Mouse (Mus musculus) liver, embryonic 16.5 days (tissue): ENCODE data around the gene Cox8b. TPM values are rescaled to one million over a fixed set of nuclear protein-coding genes. Genes with fewer than 3 reads are reported as not detected.
"Not testable (repeated sequence)": the region's sequence is repeated elsewhere in the genome, so short reads cannot be mapped to it uniquely, and the experiment has no call there.

Source experiments
- ATAC-seq: fragments of 200-750 bp; cut with Nextera tagmentation; 2 replicates; pipeline ENCODE4 v1.8.0; 2017; ENCODE audit warnings: low read depth, mild to moderate bottlenecking, moderate number of reproducible peaks, moderate library complexity
- H3K27ac ChIP-seq: fragments of 300-500 bp; sonication (generic); 2 replicates; pipeline ENCODE4 v1.5.1; 2014; ENCODE audit warnings: mild to moderate bottlenecking, low read length
- H3K27me3 ChIP-seq: fragments of 300-500 bp; sonication (generic); 2 replicates; pipeline ENCODE4 v1.6.1; 2014; ENCODE audit warnings: low read depth, low read length, mixed read lengths; ENCODE audit not compliant: control insufficient read depth, insufficient read depth
- H3K36me3 ChIP-seq: fragments of 300-500 bp; sonication (generic); 2 replicates; pipeline ENCODE4 v1.6.1; 2014; ENCODE audit warnings: mild to moderate bottlenecking; ENCODE audit not compliant: control insufficient read depth, insufficient read depth
- H3K4me1 ChIP-seq: fragments of 300-500 bp; sonication (generic); 2 replicates; pipeline ENCODE4 v1.6.1; 2014; ENCODE audit warnings: low read depth, low read length, mixed read lengths; ENCODE audit not compliant: control insufficient read depth
- H3K4me2 ChIP-seq: fragments of 300-500 bp; sonication (generic); 2 replicates; pipeline ENCODE4 v1.6.1; 2014; ENCODE audit warnings: low read depth, low read length, mixed read lengths
- H3K4me3 ChIP-seq: fragments of 300-500 bp; sonication (generic); 2 replicates; pipeline ENCODE4 v1.5.1; 2014; ENCODE audit warnings: low read depth, mild to moderate bottlenecking, low read length
- H3K9ac ChIP-seq: fragments of 300-500 bp; sonication (generic); 2 replicates; pipeline ENCODE4 v1.6.1; 2014; ENCODE audit warnings: low read depth, low read length
- H3K9me3 ChIP-seq: fragments of 300-500 bp; sonication (generic); replicated peaks from 2 replicates; pipeline ENCODE4 v1.6.1; 2016; ENCODE audit warnings: low read length; ENCODE audit not compliant: control insufficient read depth
- WGBS: fragments of 180-500 bp; shearing (Covaris S2); extraction: QIAGEN DNeasy Blood & Tissue Kit; methylation state at CpG from one replicate; pipeline ENCODE4 v1.1.7; 2014; ENCODE audit not compliant: insufficient replicate concordance; 5-methylcytosine and 5-hydroxymethylcytosine counted together
- polyA plus RNA-seq: library from polyadenylated mRNA; unstranded; fragments of >200 nt; fragmentation: Nextera tagmentation; extraction: Ambion mirVana; gene quantifications from 2 replicates; pipeline ENCODE4 v1.2.1, GENCODE M21; 2015

The Cox8b gene
- polyA plus RNA-seq, 1 experiment from 2014 or later, result 3.4 TPM

DNA sequence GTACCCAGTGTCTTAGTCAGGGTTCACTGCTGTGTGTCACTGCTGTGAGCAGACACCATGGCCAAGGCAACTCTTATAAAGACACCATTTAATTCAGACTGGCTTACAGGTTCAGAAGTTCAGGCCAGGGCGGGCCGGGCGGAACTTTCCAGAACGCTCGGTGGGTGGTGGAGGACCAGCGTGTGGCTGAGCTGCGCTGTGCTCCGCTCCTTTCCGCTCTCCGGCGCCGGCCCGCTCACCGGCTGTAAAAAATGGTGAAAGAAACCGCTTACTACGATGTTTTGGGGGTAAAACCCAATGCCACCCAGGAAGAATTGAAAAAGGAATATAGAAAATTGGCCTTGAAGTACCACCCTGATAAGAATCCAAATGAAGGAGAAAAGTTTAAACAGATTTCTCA is 9.6 kb downstream of the Cox8b start:
- H3K27ac ChIP-seq, H3K4me3 ChIP-seq, H3K9ac ChIP-seq, H3K9me3 ChIP-seq, ATAC-seq, H3K27me3 ChIP-seq, H3K4me2 ChIP-seq, H3K4me1 ChIP-seq: not testable (repeated sequence)
- peaks cover 32% of the 10 kb centered on the region for H3K36me3 ChIP-seq
- 91% methylated on average over 16 of the region's 16 CpGs for WGBS

DNA sequence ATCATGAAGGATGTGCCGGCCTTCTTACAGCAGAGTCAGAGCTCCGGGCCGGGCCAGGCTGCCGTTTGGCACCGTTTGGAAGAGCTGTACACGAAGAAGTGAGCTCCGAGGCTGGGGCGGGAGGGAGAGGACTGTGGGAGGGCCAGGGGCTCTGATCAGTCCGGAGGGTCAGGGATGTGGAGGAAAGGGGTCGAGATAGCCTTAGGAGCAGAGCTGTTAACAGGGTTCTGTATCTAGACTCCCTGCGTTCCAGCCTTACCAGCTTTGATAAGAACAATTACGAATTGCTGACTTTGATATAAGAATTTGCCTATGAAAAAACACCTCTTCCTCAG is 17.8 kb downstream of the Cox8b start:
- Histone ChIP-seq H3K9ac (peak overlapping the region; percentile 84), H3K36me3 (peaks cover 15% of the 10 kb centered on the region), H3K4me1 (peaks cover 32% of the 10 kb centered on the region), H3K9me3 (no peaks in the 10 kb centered on the region), H3K4me3 (peak overlapping the region; percentile 94), H3K27ac (peak overlapping the region; percentile 78), H3K4me2 (peak overlapping the region; percentile 57), H3K27me3 (no peaks in the 10 kb centered on the region)
- ATAC-seq, result no peak; the same call in 1 of the 2 replicates
- under 1% methylated on average over 12 of the region's 12 CpGs for WGBS

DNA sequence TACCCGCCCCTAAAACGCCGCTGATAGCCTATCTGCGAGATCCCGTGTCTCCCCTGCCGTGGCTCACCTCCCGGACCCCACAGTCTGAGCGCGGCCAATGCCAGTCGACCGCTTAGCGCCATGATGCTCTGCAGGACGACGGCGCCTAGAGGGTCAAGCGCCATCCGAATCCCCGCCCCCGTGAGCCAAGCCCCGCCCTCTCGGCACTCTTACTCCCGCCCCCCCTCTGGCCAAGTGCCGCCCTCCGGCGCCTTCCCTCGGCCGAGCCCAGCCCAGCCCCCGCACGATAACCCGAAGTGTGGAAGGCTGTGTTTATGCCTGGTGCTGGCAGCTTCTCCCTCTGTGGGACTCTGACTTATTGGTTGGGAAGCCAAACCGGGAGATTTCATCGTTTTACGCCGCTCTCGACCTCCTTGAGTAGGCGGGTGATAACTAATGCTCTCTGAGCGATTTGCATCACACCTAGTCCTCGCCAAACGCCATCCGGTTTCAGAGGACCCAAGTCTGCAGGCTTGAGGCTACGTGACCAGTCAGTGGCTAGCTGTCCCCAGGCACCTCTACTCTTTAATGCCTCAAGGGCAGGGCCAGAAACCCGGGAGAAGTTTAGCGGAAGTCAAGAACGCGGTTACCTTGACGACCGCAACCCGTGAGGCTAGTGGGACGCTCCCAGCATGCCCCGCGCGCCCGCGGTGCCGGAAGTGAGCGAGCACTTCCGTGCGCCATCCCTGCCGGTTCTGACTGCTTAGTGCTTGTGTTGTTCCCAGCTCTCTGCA is 18.4 kb downstream of the Cox8b start, which contains the start of the genes Psmd13 and Sirt3:
Psmd13 (plus strand) TSS at position 273 of the 773 bp plus-strand sequence.
Sirt3 (minus strand) TSS at position 614 of the 773 bp plus-strand sequence.
- H3K4me2 ChIP-seq, result peak within 1 kb of the TSS; percentile 87
- peak; percentile 93 for ATAC-seq
- peaks cover 12% of the 10 kb centered on the region; the same call in 1 of the 2 replicates for H3K36me3 ChIP-seq
- H3K27ac ChIP-seq, result peak within 1 kb of the TSS; percentile 83
- H3K9me3 ChIP-seq, result no peaks in the 10 kb centered on the region
- H3K27me3 ChIP-seq, result no peaks in the 10 kb centered on the region
- H3K9ac ChIP-seq, result peak within 1 kb of the TSS; percentile 84
- peak within 1 kb of the TSS; percentile 94 for H3K4me3 ChIP-seq
- WGBS, result under 1% methylated on average over 59 of the region's 59 CpGs
- H3K4me1 ChIP-seq, result peaks cover 32% of the 10 kb centered on the region

DNA sequence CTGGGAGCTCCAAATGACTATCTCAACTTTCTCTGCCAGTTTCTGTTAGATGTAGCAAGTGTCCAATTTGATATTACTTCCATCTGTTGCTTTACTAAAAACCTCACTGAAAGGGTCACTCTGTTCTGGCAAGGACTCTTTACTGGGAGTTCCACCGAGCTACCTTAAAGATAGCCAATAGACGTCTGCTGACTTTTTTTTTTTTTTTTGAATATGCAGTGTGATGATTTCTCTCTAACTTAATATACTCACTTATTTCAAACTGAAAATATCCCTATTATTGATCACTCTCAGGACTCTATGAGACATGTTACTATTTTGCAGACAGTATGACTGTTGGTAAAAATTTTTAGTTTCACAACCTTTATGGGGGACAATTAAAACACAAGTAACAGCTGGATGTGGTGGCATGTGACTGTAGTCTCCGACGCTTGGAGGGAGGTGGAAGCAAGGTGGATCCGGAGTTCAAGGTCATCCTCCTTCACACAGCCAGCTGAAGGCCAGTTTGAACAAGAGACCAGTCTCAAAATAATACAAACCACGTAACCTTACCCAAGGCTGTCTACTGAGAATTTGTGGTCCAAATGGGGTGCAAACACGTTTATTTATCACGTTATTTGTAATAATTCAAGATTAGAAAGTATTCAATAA is 19.3 kb downstream of the Cox8b start:
- no peak for ATAC-seq
- Histone ChIP-seq H3K4me3 (peak overlapping the region; percentile 94), H3K27ac (peak overlapping the region; percentile 83), H3K9me3 (no peaks in the 10 kb centered on the region), H3K4me1 (peaks cover 32% of the 10 kb centered on the region), H3K4me2 (peak overlapping the region; percentile 87), H3K36me3 (peaks cover 10% of the 10 kb centered on the region), H3K27me3 (no peaks in the 10 kb centered on the region), H3K9ac (peak overlapping the region; percentile 84)
- 3% methylated on average over 8 of the region's 8 CpGs for WGBS

- Histone ChIP-seq H3K4me1 (peaks cover 32% of the 10 kb centered on the region), H3K36me3 (peaks cover 12% of the 10 kb centered on the region), H3K9ac (peak overlapping the region; percentile 26; the same call in 1 of the 2 replicates), H3K9me3 (no peaks in the 10 kb centered on the region), H3K27ac (peak overlapping the region; percentile 83), H3K4me2 (peak overlapping the region; percentile 87), H3K27me3 (no peaks in the 10 kb centered on the region), H3K4me3 (peak overlapping the region; percentile 94)
- 35% methylated on average over 3 of the region's 3 CpGs for WGBS
- no peak for ATAC-seq
Measured at GRCm38 (mm10) chr7:140880419-140880818, 19.8 kb downstream of the Cox8b start.

DNA sequence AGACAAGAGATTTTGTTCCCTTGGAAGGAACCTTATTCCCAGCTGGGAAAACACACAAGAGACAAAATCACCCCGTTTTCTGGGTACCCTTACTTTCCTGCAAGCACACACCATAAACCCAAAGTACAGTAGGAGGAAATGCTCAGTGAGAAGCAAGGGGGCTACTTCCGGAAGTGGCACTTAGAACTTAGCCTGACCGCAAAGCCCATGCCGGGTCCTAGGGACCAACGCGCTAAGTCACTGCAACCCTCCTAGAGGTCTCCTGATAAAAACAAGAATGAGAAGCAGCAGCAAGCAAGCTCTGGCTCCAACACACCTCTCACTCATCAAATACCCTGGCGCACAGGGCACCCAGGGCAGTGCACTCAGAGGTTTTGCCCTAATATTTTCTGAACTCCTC is 20.9 kb downstream of the Cox8b start:
- Histone ChIP-seq H3K4me2 (peak overlapping the region; percentile 87), H3K36me3 (peaks cover 14% of the 10 kb centered on the region), H3K27ac (peak overlapping the region; percentile 53; the same call in 1 of the 2 replicates), H3K4me3 (peak overlapping the region; percentile 21; the same call in 1 of the 2 replicates), H3K27me3 (no peaks in the 10 kb centered on the region), H3K9ac (peak overlapping the region; percentile 28; the same call in 1 of the 2 replicates), H3K4me1 (peaks cover 32% of the 10 kb centered on the region), H3K9me3 (no peaks in the 10 kb centered on the region)
- 18% methylated on average over 7 of the region's 7 CpGs for WGBS
- ATAC-seq, result no peak

DNA sequence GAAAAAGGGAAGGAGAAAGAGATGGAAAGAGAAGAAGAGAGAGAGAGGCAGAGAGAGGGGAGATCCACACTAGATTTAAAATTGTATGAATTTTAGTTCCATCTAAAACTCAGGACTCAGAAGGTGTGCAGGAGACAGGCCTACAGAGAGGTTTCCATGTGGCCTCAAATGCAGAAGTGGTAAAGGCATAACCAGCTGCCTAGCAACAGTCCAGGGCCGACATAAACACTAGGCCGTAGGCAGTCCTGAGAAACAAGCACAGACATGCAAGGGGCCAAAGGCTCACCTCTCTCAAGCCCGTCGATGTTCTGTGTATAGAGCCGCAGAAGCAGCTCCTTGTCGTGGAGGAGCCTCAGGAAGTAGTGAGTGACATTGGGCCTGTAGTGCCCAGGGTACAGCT is 22.9 kb downstream of the Cox8b start:
- no peak for ATAC-seq
- no peak overlapping the region for H3K27ac ChIP-seq
- no peak overlapping the region for H3K4me3 ChIP-seq
- peaks cover 14% of the 10 kb centered on the region for H3K36me3 ChIP-seq
- H3K4me2 ChIP-seq, result no peak overlapping the region
- no peak overlapping the region for H3K9ac ChIP-seq
- H3K9me3 ChIP-seq, result no peaks in the 10 kb centered on the region
- no peaks in the 10 kb centered on the region for H3K27me3 ChIP-seq
- WGBS, result 44% methylated on average over 6 of the region's 6 CpGs
- H3K4me1 ChIP-seq, result peaks cover 26% of the 10 kb centered on the region

DNA sequence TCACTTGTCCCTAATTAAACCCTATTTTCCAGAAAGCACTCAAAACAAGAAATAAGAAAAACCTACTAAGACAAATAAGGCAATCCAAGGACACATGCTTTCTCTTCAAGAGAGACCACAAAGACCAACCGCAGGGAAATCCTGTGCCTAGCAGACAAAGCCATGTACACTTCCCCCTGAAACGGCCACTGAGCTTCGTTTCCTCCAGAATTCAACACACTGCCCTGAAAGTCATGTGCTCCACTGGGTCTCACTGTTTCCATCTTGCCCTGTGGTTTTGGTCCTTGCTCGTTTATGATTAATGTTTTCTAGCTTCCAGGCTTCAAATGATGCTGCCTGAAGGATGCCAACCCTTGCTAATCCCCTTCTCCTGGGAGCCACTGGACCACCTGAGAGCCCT is 26.0 kb downstream of the Cox8b start:
- no peak for ATAC-seq
- 22% methylated on average over 4 of the region's 4 CpGs for WGBS
- no peak overlapping the region for H3K4me2 ChIP-seq
- H3K27me3 ChIP-seq, result no peaks in the 10 kb centered on the region
- peaks cover 14% of the 10 kb centered on the region for H3K36me3 ChIP-seq
- no peak overlapping the region for H3K4me3 ChIP-seq
- no peaks in the 10 kb centered on the region for H3K9me3 ChIP-seq
- peaks cover 7% of the 10 kb centered on the region for H3K4me1 ChIP-seq
- H3K27ac ChIP-seq, result no peak overlapping the region
- H3K9ac ChIP-seq, result no peak overlapping the region

DNA sequence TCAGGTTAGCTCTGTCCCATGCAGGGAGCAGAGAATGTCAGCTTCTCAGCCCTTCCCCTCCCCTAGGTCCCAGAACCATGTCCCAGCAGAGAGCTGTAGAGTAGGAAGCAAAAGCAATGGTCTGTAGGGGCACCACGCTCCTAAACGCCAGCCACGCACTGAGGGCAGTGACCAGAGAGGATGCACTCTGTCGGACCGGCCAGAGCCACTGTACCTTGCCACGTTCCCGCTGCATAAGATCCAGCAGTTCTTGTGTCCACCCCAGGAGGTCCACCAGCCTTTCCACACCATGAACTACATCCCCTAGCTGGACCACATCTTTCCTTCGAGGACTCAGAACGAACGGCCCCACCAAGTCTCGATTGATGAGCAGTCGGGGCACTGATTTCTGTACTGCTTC is 35.5 kb downstream of the Cox8b start:
- ATAC-seq, result no peak
- no peak overlapping the region for H3K9ac ChIP-seq
- no peaks in the 10 kb centered on the region for H3K9me3 ChIP-seq
- H3K4me1 ChIP-seq, result no peaks in the 10 kb centered on the region
- no peak overlapping the region for H3K27ac ChIP-seq
- no peaks in the 10 kb centered on the region for H3K27me3 ChIP-seq
- no peak overlapping the region for H3K4me3 ChIP-seq
- WGBS, result 77% methylated on average over 12 of the region's 12 CpGs
- H3K36me3 ChIP-seq, result peaks cover 43% of the 10 kb centered on the region
- no peak overlapping the region for H3K4me2 ChIP-seq
